Mouse (Mus musculus): ENCODE results near the gene Aip.

DNA sequence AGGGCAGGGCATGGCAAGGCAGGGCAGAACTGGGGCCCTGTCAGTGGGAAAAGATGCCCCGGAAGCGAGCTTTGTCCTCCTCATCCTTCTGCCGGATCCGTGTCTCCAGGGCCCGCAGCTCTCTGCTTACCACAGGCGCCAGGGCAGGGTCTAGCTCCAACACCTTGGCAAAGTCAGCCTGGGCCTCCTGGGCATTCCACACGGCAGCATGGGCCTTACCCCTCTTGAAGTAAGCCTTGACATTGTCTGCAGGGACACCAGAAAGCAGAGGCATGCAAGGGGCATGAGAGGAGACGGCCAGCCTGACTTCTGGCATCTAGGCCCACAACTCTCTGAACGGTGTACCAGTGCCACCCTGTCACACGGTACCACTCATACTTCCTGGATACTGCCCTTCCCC lies 11.1 kb downstream of the Aip start:
- TF ChIP-seq CTCF (IDR thresholded peaks at IDR 0.05; ENCODE audit: low read depth) (no peak), EP300 (optimal IDR thresholded peaks at IDR 0.05) (no peak)

All from stomach, postnatal 0 days (tissue).